Mouse (Mus musculus): ENCODE data around the gene Slc25a13. TPM values are rescaled to one million over a fixed set of nuclear protein-coding genes. Genes with fewer than 3 reads are reported as not detected.
"Not testable (repeated sequence)": the region's sequence is repeated elsewhere in the genome, so short reads cannot be mapped to it uniquely, and the experiment has no call there.

The Slc25a13 gene
- polyA plus RNA-seq, 1 experiment from 2014 or later: 54.3 TPM

GRCm38 (mm10) chr6:6183601-6184000 is 33.4 kb downstream of the Slc25a13 start:
- Histone ChIP-seq H3K4me2 (ENCODE audit: low read depth, low read length) (peak overlapping the region; percentile 41), H3K27ac (ENCODE audit: low read length) (peak overlapping the region; percentile 68), H3K9me3 (replicated peaks; ENCODE audit: control insufficient read depth, low read length) (no peaks in the 10 kb centered on the region), H3K36me3 (ENCODE audit: control insufficient read depth, insufficient read depth) (peaks cover 6% of the 10 kb centered on the region; the same call in 1 of the 2 replicates), H3K4me1 (ENCODE audit: control insufficient read depth, insufficient read depth, low read length) (peaks cover 16% of the 10 kb centered on the region), H3K27me3 (ENCODE audit: control insufficient read depth, insufficient read depth, low read length) (no peaks in the 10 kb centered on the region), H3K9ac (ENCODE audit: low read length) (peak overlapping the region; percentile 21; the same call in 1 of the 2 replicates), H3K4me3 (ENCODE audit: low read length) (0 out of 2 replicates have a peak overlapping the region, but pooled peaks have one; percentile 9)
- ATAC-seq (replicated peaks; ENCODE audit: extremely low read depth, insufficient read depth, low FRiP score): peak; percentile 41
- WGBS: 16% methylated on average over 8 of the region's 8 CpGs

- H3K4me1 ChIP-seq (ENCODE audit: control insufficient read depth, insufficient read depth, low read length): peaks cover 16% of the 10 kb centered on the region
- H3K9me3 ChIP-seq (replicated peaks; ENCODE audit: control insufficient read depth, low read length): no peaks in the 10 kb centered on the region
- no peak for ATAC-seq (replicated peaks; ENCODE audit: extremely low read depth, insufficient read depth, low FRiP score)
- H3K4me3 ChIP-seq (ENCODE audit: low read length): no peak overlapping the region
- H3K27ac ChIP-seq (ENCODE audit: low read length): no peak overlapping the region
- no peak overlapping the region for H3K4me2 ChIP-seq (ENCODE audit: low read depth, low read length)
- no peaks in the 10 kb centered on the region for H3K27me3 ChIP-seq (ENCODE audit: control insufficient read depth, insufficient read depth, low read length)
- 92% methylated on average over 7 of the region's 7 CpGs for WGBS
- H3K36me3 ChIP-seq (ENCODE audit: control insufficient read depth, insufficient read depth): peaks cover 6% of the 10 kb centered on the region; the same call in 1 of the 2 replicates
- H3K9ac ChIP-seq (ENCODE audit: low read length): no peak overlapping the region
These were observed 34.8 kb downstream of the Slc25a13 start for GRCm38 (mm10) chr6:6182191-6182590.

GRCm38 (mm10) chr6:6178341-6178740 is 38.6 kb downstream of the Slc25a13 start:
- not testable (repeated sequence) for H3K9me3 ChIP-seq (replicated peaks; ENCODE audit: control insufficient read depth, low read length); H3K4me3 ChIP-seq (ENCODE audit: low read length); H3K36me3 ChIP-seq (ENCODE audit: control insufficient read depth, insufficient read depth); H3K27ac ChIP-seq (ENCODE audit: low read length); H3K9ac ChIP-seq (ENCODE audit: low read length); H3K4me2 ChIP-seq (ENCODE audit: low read depth, low read length); ATAC-seq (replicated peaks; ENCODE audit: extremely low read depth, insufficient read depth, low FRiP score); H3K27me3 ChIP-seq (ENCODE audit: control insufficient read depth, insufficient read depth, low read length)
- H3K4me1 ChIP-seq (ENCODE audit: control insufficient read depth, insufficient read depth, low read length): peaks cover 14% of the 10 kb centered on the region
- WGBS: 94% methylated on average over 15 of the region's 15 CpGs

- no peak overlapping the region for H3K9ac ChIP-seq (ENCODE audit: low read length)
- peaks cover 6% of the 10 kb centered on the region; the same call in 1 of the 2 replicates for H3K36me3 ChIP-seq (ENCODE audit: control insufficient read depth, insufficient read depth)
- H3K4me1 ChIP-seq (ENCODE audit: control insufficient read depth, insufficient read depth, low read length): peaks cover 8% of the 10 kb centered on the region
- H3K9me3 ChIP-seq (replicated peaks; ENCODE audit: control insufficient read depth, low read length): no peaks in the 10 kb centered on the region
- H3K4me3 ChIP-seq (ENCODE audit: low read length): no peak overlapping the region
- no peak for ATAC-seq (replicated peaks; ENCODE audit: extremely low read depth, insufficient read depth, low FRiP score)
- H3K27me3 ChIP-seq (ENCODE audit: control insufficient read depth, insufficient read depth, low read length): no peaks in the 10 kb centered on the region
- H3K4me2 ChIP-seq (ENCODE audit: low read depth, low read length): no peak overlapping the region
- WGBS: 54% methylated on average over 5 of the region's 5 CpGs
- no peak overlapping the region for H3K27ac ChIP-seq (ENCODE audit: low read length)
These were observed 41.5 kb downstream of the Slc25a13 start for GRCm38 (mm10) chr6:6175350-6175971.

GRCm38 (mm10) chr6:6173935-6174561 is 42.9 kb downstream of the Slc25a13 start:
- H3K4me1 ChIP-seq (ENCODE audit: control insufficient read depth, insufficient read depth, low read length): peaks cover 11% of the 10 kb centered on the region
- H3K4me3 ChIP-seq (ENCODE audit: low read length): no peak overlapping the region
- no peak overlapping the region for H3K4me2 ChIP-seq (ENCODE audit: low read depth, low read length)
- H3K27me3 ChIP-seq (ENCODE audit: control insufficient read depth, insufficient read depth, low read length): no peaks in the 10 kb centered on the region
- no peak for ATAC-seq (replicated peaks; ENCODE audit: extremely low read depth, insufficient read depth, low FRiP score)
- 64% methylated on average over 9 of the region's 9 CpGs for WGBS
- peaks cover 4% of the 10 kb centered on the region; the same call in 1 of the 2 replicates for H3K36me3 ChIP-seq (ENCODE audit: control insufficient read depth, insufficient read depth)
- H3K9ac ChIP-seq (ENCODE audit: low read length): no peak overlapping the region
- H3K27ac ChIP-seq (ENCODE audit: low read length): no peak overlapping the region
- no peaks in the 10 kb centered on the region for H3K9me3 ChIP-seq (replicated peaks; ENCODE audit: control insufficient read depth, low read length)

GRCm38 (mm10) chr6:6173166-6173934 is 43.6 kb downstream of the Slc25a13 start:
- no peak for ATAC-seq (replicated peaks; ENCODE audit: extremely low read depth, insufficient read depth, low FRiP score)
- Histone ChIP-seq H3K4me1 (ENCODE audit: control insufficient read depth, insufficient read depth, low read length) (peaks cover 18% of the 10 kb centered on the region), H3K9me3 (replicated peaks; ENCODE audit: control insufficient read depth, low read length) (no peaks in the 10 kb centered on the region), H3K4me2 (ENCODE audit: low read depth, low read length) (no peak overlapping the region), H3K9ac (ENCODE audit: low read length) (no peak overlapping the region), H3K36me3 (ENCODE audit: control insufficient read depth, insufficient read depth) (no peaks in the 10 kb centered on the region), H3K27ac (ENCODE audit: low read length) (no peak overlapping the region), H3K27me3 (ENCODE audit: control insufficient read depth, insufficient read depth, low read length) (no peaks in the 10 kb centered on the region), H3K4me3 (ENCODE audit: low read length) (no peak overlapping the region)
- WGBS: 55% methylated on average over 15 of the region's 15 CpGs

- Histone ChIP-seq H3K36me3 (ENCODE audit: control insufficient read depth, insufficient read depth) (0 out of 2 replicates have a peak, but pooled peaks cover 2% of the 10 kb centered on the region), H3K4me1 (ENCODE audit: control insufficient read depth, insufficient read depth, low read length) (peaks cover 26% of the 10 kb centered on the region), H3K9ac (ENCODE audit: low read length) (no peak overlapping the region), H3K4me2 (ENCODE audit: low read depth, low read length) (peak overlapping the region; percentile 14; the same call in 1 of the 2 replicates), H3K4me3 (ENCODE audit: low read length) (no peak overlapping the region), H3K27ac (ENCODE audit: low read length) (peak overlapping the region; percentile 37), H3K27me3 (ENCODE audit: control insufficient read depth, insufficient read depth, low read length) (no peaks in the 10 kb centered on the region), H3K9me3 (replicated peaks; ENCODE audit: control insufficient read depth, low read length) (no peaks in the 10 kb centered on the region)
- peak; percentile 74 for ATAC-seq (replicated peaks; ENCODE audit: extremely low read depth, insufficient read depth, low FRiP score)
- WGBS: 64% methylated on average over 11 of the region's 11 CpGs
These were observed 48.3 kb downstream of the Slc25a13 start for GRCm38 (mm10) chr6:6168566-6169134.

- Histone ChIP-seq H3K27me3 (ENCODE audit: control insufficient read depth, insufficient read depth, low read length) (no peaks in the 10 kb centered on the region), H3K36me3 (ENCODE audit: control insufficient read depth, insufficient read depth) (0 out of 2 replicates have a peak, but pooled peaks cover 2% of the 10 kb centered on the region), H3K9me3 (replicated peaks; ENCODE audit: control insufficient read depth, low read length) (no peaks in the 10 kb centered on the region), H3K4me2 (ENCODE audit: low read depth, low read length) (no peak overlapping the region), H3K4me3 (ENCODE audit: low read length) (no peak overlapping the region), H3K4me1 (ENCODE audit: control insufficient read depth, insufficient read depth, low read length) (peaks cover 26% of the 10 kb centered on the region), H3K9ac (ENCODE audit: low read length) (no peak overlapping the region), H3K27ac (ENCODE audit: low read length) (peak overlapping the region; percentile 59)
- ATAC-seq (replicated peaks; ENCODE audit: extremely low read depth, insufficient read depth, low FRiP score): peak; percentile 66; the same call in 1 of the 2 replicates
- 69% methylated on average over 10 of the region's 10 CpGs for WGBS
These were observed 49.4 kb downstream of the Slc25a13 start for GRCm38 (mm10) chr6:6167339-6168126.
